Mouse (Mus musculus) layer of hippocampus, adult 8-10 months (tissue): ENCODE results near the gene Creb3l1. TPM values are rescaled to one million over a fixed set of nuclear protein-coding genes. Genes with fewer than 3 reads are reported as not detected.

Experiments used
- DNase-seq, 2 experiments: peaks; one replicate each; pipeline ENCODE4 v3.0.0; 2022; ENCODE audit warnings: low spot score in 2 of 2
- microRNA-seq, 2 experiments: library from miRNA; unstranded; fragments of <30 nt; microRNA quantifications; one replicate each; pipeline ENCODE4 v1.2.0; 2022
- total RNA-seq, 4 experiments: library from RNA; stranded (reverse); gene quantifications; 2 replicates each; pipeline ENCODE4 v1.2.4; 2022

Gene Creb3l1
- total RNA-seq, 4 experiments from 2014 or later: 2.5 to 2.8 (median 2.7) TPM

GRCm38 (mm10) chr2:91946836-91947235 is 77.5 kb downstream of the Creb3l1 start:
- no peak for DNase-seq

DNA sequence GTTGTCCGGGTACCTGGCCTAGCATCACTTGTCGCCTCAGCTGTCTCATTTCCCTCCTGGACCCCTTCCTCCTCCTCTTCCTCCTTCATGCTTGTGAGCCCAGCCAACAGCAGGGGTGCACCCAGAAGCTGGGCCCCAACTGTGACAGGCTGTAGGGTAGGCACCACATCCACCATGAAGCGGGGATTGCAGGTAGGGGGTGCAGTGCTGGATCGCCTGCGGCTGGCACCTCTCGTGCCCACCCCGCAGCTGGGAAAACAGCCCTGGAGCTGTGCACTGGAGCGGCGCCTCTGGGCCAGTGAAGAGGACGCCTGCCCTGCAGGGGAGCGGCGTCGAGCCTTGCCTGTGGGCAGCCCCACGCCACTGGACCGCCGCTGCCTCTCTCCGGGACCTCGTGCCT is 78.8 kb downstream of the Creb3l1 start, which contains the start of gene Gm9821:
TSS of gene Gm9821 (plus strand) at position 221 of the 400 bp plus-strand sequence.
- no peak for DNase-seq

DNA sequence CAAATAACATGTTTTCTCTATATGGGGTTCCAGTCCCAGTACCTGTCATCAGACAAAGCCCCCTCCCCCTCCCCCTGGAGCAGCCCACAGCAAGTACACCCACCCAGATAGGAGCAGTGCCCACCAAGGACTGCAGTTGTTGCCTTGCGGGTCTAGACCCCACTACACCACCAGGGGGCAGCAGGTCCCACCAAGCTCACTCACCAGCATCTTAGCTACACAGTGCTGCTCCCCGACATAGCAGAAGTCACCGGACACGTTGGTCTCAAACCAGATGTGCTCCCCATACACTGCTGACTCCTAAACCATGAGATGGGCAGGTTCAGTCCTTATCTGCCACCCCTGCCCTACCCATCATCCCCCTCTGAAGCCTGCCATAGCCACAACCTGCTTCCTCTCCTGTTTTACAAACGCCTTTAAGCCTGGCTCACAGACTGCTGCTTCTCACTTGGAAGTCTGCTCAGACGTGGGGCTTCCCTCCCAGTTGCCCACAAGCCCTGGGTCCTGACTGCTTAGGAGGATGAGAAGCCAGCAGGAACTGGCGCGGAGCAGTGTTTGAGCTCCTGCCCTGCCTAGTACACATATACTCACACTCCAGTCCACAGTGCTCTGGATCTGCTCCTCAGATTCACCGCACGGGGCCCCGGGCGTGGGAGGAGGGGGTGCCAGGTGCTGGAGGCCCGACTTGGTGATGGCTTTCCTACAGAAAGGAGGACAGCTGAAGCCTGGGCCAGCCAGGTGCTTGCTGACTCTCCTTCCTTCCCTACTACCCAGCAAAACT is 79.9 kb downstream of the Creb3l1 start:
- peak; percentile 72 to 85 for DNase-seq

DNA sequence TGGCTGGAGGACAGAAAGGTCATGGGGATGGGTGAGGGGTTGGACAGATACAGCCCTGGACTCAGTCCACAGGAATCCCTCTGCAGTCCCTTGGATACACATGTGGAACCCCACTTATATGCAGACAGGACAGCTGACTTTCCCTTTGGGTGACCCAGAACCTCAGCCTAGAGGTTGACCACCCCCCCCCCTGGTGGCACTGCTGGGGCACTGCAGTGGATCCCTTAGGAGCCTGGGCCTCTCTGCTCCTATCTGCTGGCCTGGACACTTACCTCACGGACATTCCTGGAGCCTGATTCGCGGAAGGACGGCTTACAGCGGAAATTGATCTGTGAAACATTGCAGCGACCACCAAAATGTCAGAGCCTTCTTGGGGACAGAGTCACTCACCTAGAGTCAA is 81.9 kb downstream of the Creb3l1 start:
- DNase-seq: no peak

GRCm38 (mm10) chr2:91939303-91939935 is 84.9 kb downstream of the Creb3l1 start:
- no peak for DNase-seq

- no peak for DNase-seq
These were observed 88.1 kb downstream of the Creb3l1 start for GRCm38 (mm10) chr2:91936154-91936553.

GRCm38 (mm10) chr2:91934826-91935525 is 89.3 kb downstream of the Creb3l1 start:
- DNase-seq: no peak

DNA sequence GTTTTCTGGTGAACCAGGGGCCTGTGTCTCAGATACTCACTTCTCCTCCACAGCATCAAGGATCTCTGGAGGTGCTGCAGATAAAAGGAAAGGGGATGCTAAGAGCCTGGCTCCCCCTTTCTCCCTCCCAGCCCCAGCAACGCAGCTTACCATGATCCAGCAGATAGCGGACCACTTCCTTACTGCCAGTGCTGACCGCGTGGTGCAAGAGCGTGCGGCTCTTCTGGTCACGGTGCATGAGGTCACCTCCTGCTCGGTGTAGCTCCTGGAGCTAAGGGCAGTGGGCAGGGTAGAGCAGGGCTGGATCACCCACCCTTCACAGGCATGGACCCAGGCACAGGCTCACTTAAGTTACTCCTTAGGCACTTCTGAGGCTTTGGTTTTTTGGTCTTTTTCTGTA is 90.3 kb downstream of the Creb3l1 start:
- no peak for DNase-seq

DNA sequence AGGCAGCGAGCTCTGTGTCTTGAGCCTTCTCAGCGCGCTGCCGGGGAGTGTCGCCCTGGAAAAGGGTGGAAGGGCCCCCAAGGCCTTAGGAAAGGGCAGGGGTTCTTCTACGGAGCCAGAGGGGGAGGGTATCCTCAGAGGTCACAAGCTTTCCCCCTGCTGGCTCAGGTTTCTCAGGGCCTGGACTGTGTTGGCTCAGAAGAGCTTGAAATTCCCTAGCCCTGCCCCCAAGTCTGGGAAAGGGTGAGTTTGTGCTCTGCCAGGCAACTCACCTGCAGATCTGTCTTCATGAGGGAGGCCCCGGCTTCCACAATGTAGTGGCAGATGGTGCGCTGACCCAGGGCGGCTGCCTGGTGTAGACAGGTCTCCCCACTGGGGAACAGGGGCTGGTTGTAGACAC is 90.8 kb downstream of the Creb3l1 start:
- no peak for DNase-seq

DNA sequence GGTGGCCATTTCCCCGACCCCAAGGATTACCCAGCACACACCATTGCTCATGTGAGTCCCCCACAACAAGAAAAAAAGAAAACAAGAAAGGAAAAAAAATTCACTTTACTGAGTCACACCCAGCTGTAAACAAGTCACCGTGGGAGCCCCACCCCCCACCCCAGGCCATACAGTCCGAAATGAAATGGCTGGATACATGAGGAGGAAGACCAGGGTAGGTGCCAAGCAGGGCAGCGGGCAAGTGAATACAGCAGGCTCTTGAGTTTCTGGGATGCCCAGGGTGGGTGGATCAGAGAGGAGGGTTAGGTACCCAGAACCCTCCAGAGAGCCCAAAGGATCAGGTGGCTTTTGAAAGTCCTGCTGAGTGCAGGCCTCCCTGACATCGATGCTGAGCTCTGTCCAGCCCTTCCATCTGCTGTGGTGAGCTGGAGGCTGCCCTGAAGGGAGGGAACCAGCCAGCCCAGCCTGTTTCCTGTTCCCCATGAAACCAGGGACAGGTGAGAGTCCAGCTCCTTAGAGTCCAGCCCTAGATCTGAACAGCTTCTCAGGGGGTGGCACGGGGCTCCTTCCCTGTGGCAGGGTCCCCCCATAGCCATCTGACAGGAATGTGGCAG is 91.5 kb downstream of the Creb3l1 start:
- DNase-seq: no peak

Small RNAs within 50 kb of the gene (microRNA-seq; reads per million reads assigned to microRNA genes)
- 1.3 to 2.3 reads per million in 2 experiments for gene Mir6999

Other genes starting within 250 kb of the Creb3l1 start
- 10 to 100 TPM; 27.0 to 29.9 (median 29.1) TPM for gene Chrm4, start 97.3 kb downstream of the Creb3l1 start, total RNA-seq
- gene Mdk, start 92.2 kb downstream of the Creb3l1 start, total RNA-seq: 10 to 100 TPM; 21.4 to 27.8 (median 24.1) TPM
- gene Gm9821, start 78.8 kb downstream of the Creb3l1 start, total RNA-seq: not detected
- 100 to 1,000 TPM; 463 to 479 (median 474) TPM for gene Dgkz, start 48.6 kb downstream of the Creb3l1 start, total RNA-seq
- gene Phf21a, start 68.6 kb upstream of the Creb3l1 start, total RNA-seq: 100 to 1,000 TPM; 139 to 167 (median 156) TPM